Mouse (Mus musculus) CH12.LX (cell line): ENCODE measurements around the gene C1rl. TPM values are rescaled to one million over a fixed set of nuclear protein-coding genes. Genes with fewer than 3 reads are reported as not detected.

ENCODE experiments used
- DNase-seq: peaks from one replicate; pipeline ENCODE4 v3.0.0-alpha.2; 2013; ENCODE audit errors: extremely low read depth
- H3K27ac ChIP-seq: 2 replicates; pipeline ENCODE4 v1.5.1; 2012; ENCODE audit warnings: low read depth, mild to moderate bottlenecking, control low read depth, moderate library complexity; ENCODE audit not compliant: insufficient read depth
- H3K27me3 ChIP-seq: replicated peaks from 2 replicates; pipeline ENCODE3; 2012; ENCODE audit warnings: inconsistent platforms
- H3K36me3 ChIP-seq, 2 experiments: replicated peaks in 1 of 2; 2 replicates each; pipeline versions ENCODE3 to v1.6.1; 2012; ENCODE audit warnings: inconsistent platforms in 1 of 2, low read length in 1 of 2, mild to moderate bottlenecking in 1 of 2, mixed read lengths in 1 of 2, moderate library complexity in 1 of 2; ENCODE audit not compliant: control insufficient read depth in 1 of 2, insufficient read depth in 1 of 2
- H3K4me1 ChIP-seq, 2 experiments: 2 replicates each; pipeline ENCODE4 v1.6.1; 2012; ENCODE audit warnings: inconsistent platforms in 1 of 2, moderate library complexity in 1 of 2; ENCODE audit not compliant: insufficient read depth in 2 of 2, control insufficient read depth in 1 of 2
- H3K4me2 ChIP-seq: 2 replicates; pipeline ENCODE4 v1.6.1; 2012; ENCODE audit warnings: low read depth, mild to moderate bottlenecking, control low read depth; ENCODE audit not compliant: poor library complexity, insufficient read depth, severe bottlenecking
- H3K4me3 ChIP-seq, 3 experiments: fragments of 150-350 bp in 1 of 3; sonication (generic) in 1 of 3; replicated peaks in 1 of 3; 2 replicates each; pipeline versions ENCODE3 to v1.5.1; 2011 to 2012; ENCODE audit warnings: low read depth in 2 of 3, low read length in 2 of 3, mild to moderate bottlenecking in 2 of 3, moderate library complexity in 2 of 3, control low read depth in 1 of 3, improper control_type of control experiment in 1 of 3, inconsistent platforms in 1 of 3, mixed read lengths in 1 of 3; ENCODE audit not compliant: poor library complexity in 1 of 3
- H3K79me2 ChIP-seq: replicated peaks from 2 replicates; pipeline ENCODE4 v1.6.1; 2012; ENCODE audit warnings: mild to moderate bottlenecking, moderate library complexity; ENCODE audit not compliant: control insufficient read depth, poor library complexity, insufficient read depth, severe bottlenecking; ENCODE audit errors: extremely low read depth
- H3K9ac ChIP-seq: 2 replicates; pipeline ENCODE4 v1.6.1; 2012; ENCODE audit warnings: low read depth, mild to moderate bottlenecking, control low read depth, moderate library complexity; ENCODE audit not compliant: insufficient read depth
- H3K9me3 ChIP-seq: replicated peaks from 2 replicates; pipeline ENCODE3; 2012; ENCODE audit warnings: low read length, inconsistent platforms, mixed read lengths
- BHLHE40 ChIP-seq: IDR thresholded peaks from 2 replicates; pipeline ENCODE4 v1.6.1; 2011; ENCODE audit warnings: mild to moderate bottlenecking, low read depth, low read length, improper control_type of control experiment
- CHD1 ChIP-seq: IDR thresholded peaks from 2 replicates; pipeline ENCODE4 v1.6.1; 2012; ENCODE audit warnings: low read depth, low read length, improper control_type of control experiment, inconsistent platforms
- CHD2 ChIP-seq: IDR thresholded peaks from 2 replicates; pipeline ENCODE4 v1.6.1; 2011; ENCODE audit warnings: low read length, improper control_type of control experiment
- CTCF ChIP-seq, 2 experiments: IDR thresholded peaks in 1 of 2; conservative IDR thresholded peaks in 1 of 2; 2 replicates each; pipeline ENCODE4 v1.5.1; 2011 to 2012; ENCODE audit warnings: low read depth in 2 of 2, low read length in 2 of 2, improper control_type of control experiment in 1 of 2, inconsistent platforms in 1 of 2, mild to moderate bottlenecking in 1 of 2, moderate library complexity in 1 of 2
- E2F4 ChIP-seq: IDR thresholded peaks from 2 replicates; pipeline ENCODE4 v1.6.1; 2011; ENCODE audit warnings: low read depth, low read length, improper control_type of control experiment; ENCODE audit not compliant: insufficient replicate concordance
- ELF1 ChIP-seq: IDR thresholded peaks from 2 replicates; pipeline ENCODE4 v1.6.1; 2014; ENCODE audit warnings: low read depth, mild to moderate bottlenecking, inconsistent platforms, low read length, improper control_type of control experiment
- EP300 ChIP-seq: IDR thresholded peaks from 2 replicates; pipeline ENCODE4 v1.6.1; 2011; ENCODE audit warnings: low read length, improper control_type of control experiment
- ETS1 ChIP-seq: conservative IDR thresholded peaks from 2 replicates; pipeline ENCODE4 v1.6.1; 2012; ENCODE audit warnings: low read depth, mild to moderate bottlenecking, inconsistent platforms, low read length, improper control_type of control experiment, moderate library complexity
- GABPA ChIP-seq: IDR thresholded peaks from 2 replicates; pipeline ENCODE4 v1.6.1; 2012; ENCODE audit warnings: low read depth, low read length, improper control_type of control experiment, inconsistent platforms; ENCODE audit not compliant: insufficient replicate concordance
- HCFC1 ChIP-seq: IDR thresholded peaks from 2 replicates; pipeline ENCODE4 v1.6.1; 2012; ENCODE audit warnings: low read depth, mild to moderate bottlenecking, inconsistent platforms, low read length, improper control_type of control experiment
- IRF4 ChIP-seq: IDR thresholded peaks from 2 replicates; pipeline ENCODE4 v1.6.1; 2014; ENCODE audit warnings: low read depth, mild to moderate bottlenecking, inconsistent platforms, low read length, improper control_type of control experiment
- JUN ChIP-seq: IDR thresholded peaks from 2 replicates; pipeline ENCODE4 v1.6.1; 2011; ENCODE audit warnings: low read depth, mild to moderate bottlenecking, low read length, improper control_type of control experiment, moderate library complexity; ENCODE audit not compliant: insufficient read depth
- JUND ChIP-seq: conservative IDR thresholded peaks from 2 replicates; pipeline ENCODE4 v1.6.1; 2011; ENCODE audit warnings: low read depth, low read length, improper control_type of control experiment
- KAT2A ChIP-seq: IDR thresholded peaks from 2 replicates; pipeline ENCODE4 v1.6.1; 2012; ENCODE audit warnings: low read length, improper control_type of control experiment, inconsistent platforms; ENCODE audit not compliant: insufficient replicate concordance
- MAFK ChIP-seq: IDR thresholded peaks from 2 replicates; pipeline ENCODE4 v1.6.1; 2011; ENCODE audit warnings: low read length, improper control_type of control experiment; ENCODE audit not compliant: insufficient replicate concordance
- MAX ChIP-seq: IDR thresholded peaks from 2 replicates; pipeline ENCODE4 v1.6.1; 2011; ENCODE audit warnings: low read length, improper control_type of control experiment
- MAZ ChIP-seq: IDR thresholded peaks from 2 replicates; pipeline ENCODE4 v1.6.1; 2012; ENCODE audit warnings: low read depth, mild to moderate bottlenecking, inconsistent platforms, low read length, improper control_type of control experiment, moderate library complexity
- MEF2A ChIP-seq: IDR thresholded peaks from 2 replicates; pipeline ENCODE4 v1.6.1; 2014; ENCODE audit warnings: low read depth, mild to moderate bottlenecking, inconsistent platforms, low read length, improper control_type of control experiment, borderline replicate concordance
- MXI1 ChIP-seq: IDR thresholded peaks from 2 replicates; pipeline ENCODE4 v1.6.1; 2011; ENCODE audit warnings: mild to moderate bottlenecking, low read depth, low read length, improper control_type of control experiment
- MYC ChIP-seq: IDR thresholded peaks from 2 replicates; pipeline ENCODE4 v1.6.1; 2011; ENCODE audit warnings: low read depth, mild to moderate bottlenecking, improper control_type of control experiment, low read length
- NELFE ChIP-seq: IDR thresholded peaks from 2 replicates; pipeline ENCODE4 v1.6.1; 2011; ENCODE audit warnings: low read depth, low read length, improper control_type of control experiment
- NRF1 ChIP-seq: IDR thresholded peaks from 2 replicates; pipeline ENCODE4 v1.6.1; 2014; ENCODE audit warnings: low read depth, mild to moderate bottlenecking, inconsistent platforms, low read length, improper control_type of control experiment, moderate library complexity
- PAX5 ChIP-seq: IDR thresholded peaks from 2 replicates; pipeline ENCODE4 v1.6.1; 2012; ENCODE audit warnings: low read length, inconsistent platforms, mixed read lengths
- POLR2A ChIP-seq: IDR thresholded peaks from 2 replicates; pipeline ENCODE4 v1.6.1; 2011; ENCODE audit warnings: low read depth, mild to moderate bottlenecking, improper control_type of control experiment, low read length
- POLR2AphosphoS2 ChIP-seq: IDR thresholded peaks from 2 replicates; pipeline ENCODE4 v1.6.1; 2011; ENCODE audit warnings: low read depth, low read length, improper control_type of control experiment
- RAD21 ChIP-seq: IDR thresholded peaks from 2 replicates; pipeline ENCODE4 v1.6.1; 2011; ENCODE audit warnings: low read depth, mild to moderate bottlenecking, low read length, improper control_type of control experiment, moderate library complexity
- RCOR1 ChIP-seq: conservative IDR thresholded peaks from 2 replicates; pipeline ENCODE4 v1.6.1; 2012; ENCODE audit warnings: low read depth, mild to moderate bottlenecking, inconsistent platforms, low read length, improper control_type of control experiment
- SIN3A ChIP-seq: IDR thresholded peaks from 2 replicates; pipeline ENCODE4 v1.6.1; 2012; ENCODE audit warnings: low read length, improper control_type of control experiment, inconsistent platforms
- SMC3 ChIP-seq: IDR thresholded peaks from 2 replicates; pipeline ENCODE4 v1.6.1; 2011; ENCODE audit warnings: low read depth, low read length, improper control_type of control experiment
- TBP ChIP-seq: conservative IDR thresholded peaks from 2 replicates; pipeline ENCODE4 v1.6.1; 2011; ENCODE audit warnings: low read depth, low read length, improper control_type of control experiment
- TCF12 ChIP-seq: IDR thresholded peaks from 2 replicates; pipeline ENCODE4 v1.6.1; 2014; ENCODE audit warnings: low read depth, mild to moderate bottlenecking, inconsistent platforms, low read length, improper control_type of control experiment
- UBTF ChIP-seq: IDR thresholded peaks from 2 replicates; pipeline ENCODE4 v1.6.1; 2012; ENCODE audit warnings: low read depth, mild to moderate bottlenecking, inconsistent platforms, low read length, improper control_type of control experiment, moderate library complexity
- USF1 ChIP-seq: IDR thresholded peaks from 2 replicates; pipeline ENCODE4 v1.6.1; 2014; ENCODE audit warnings: low read depth, mild to moderate bottlenecking, inconsistent platforms, low read length, improper control_type of control experiment
- USF2 ChIP-seq: conservative IDR thresholded peaks from 2 replicates; pipeline ENCODE4 v1.6.1; 2011; ENCODE audit warnings: low read depth, low read length, improper control_type of control experiment
- ZC3H11A ChIP-seq: IDR thresholded peaks from 2 replicates; pipeline ENCODE4 v1.6.1; 2012; ENCODE audit warnings: low read depth, mild to moderate bottlenecking, inconsistent platforms, low read length, improper control_type of control experiment
- ZKSCAN1 ChIP-seq: IDR thresholded peaks from 2 replicates; pipeline ENCODE4 v1.6.1; 2012; ENCODE audit warnings: low read depth, inconsistent platforms, low read length, improper control_type of control experiment, borderline replicate concordance
- ZMIZ1 ChIP-seq: IDR thresholded peaks from 2 replicates; pipeline ENCODE4 v1.6.1; 2012; ENCODE audit warnings: low read depth, mild to moderate bottlenecking, inconsistent platforms, low read length, improper control_type of control experiment
- ZNF384 ChIP-seq: IDR thresholded peaks from 2 replicates; pipeline ENCODE4 v1.6.1; 2012; ENCODE audit warnings: low read depth, low read length, improper control_type of control experiment, inconsistent platforms
- dilution Hi-C: fragments of 300-500 bp; cut with MboI; formaldehyde crosslinking; loops from 2 replicates; pipeline ENCODE4 v1.14.3; 2020; ENCODE audit warnings: low sequenced_read_pairs; ENCODE audit not compliant: extremely low pct_unique_long_range_greater_than_20kb, extremely low pct_ligation_motif_present
- in situ Hi-C: fragments of 300-500 bp; cut with MboI; formaldehyde crosslinking; loops from 3 replicates; pipeline ENCODE4 v1.14.3; 2019; ENCODE audit warnings: low sequenced_read_pairs, low pct_ligation_motif_present, low pct_unique_long_range_greater_than_20kb, mixed read lengths
- polyA plus RNA-seq: library from polyadenylated mRNA; unstranded; fragments of >175 nt; gene quantifications from 2 replicates; pipeline ENCODE4 v1.2.1, GENCODE M21; 2012; ENCODE audit warnings: low read depth; ENCODE audit not compliant: insufficient read length
- total RNA-seq, 2 experiments: library from RNA; depleted of rRNA; stranded (reverse); fragments of 300-350 nt in 1 of 2; fragments of >200 nt in 1 of 2; gene quantifications; 2 replicates each; pipeline ENCODE4 v1.2.3; 2012 to 2014

The C1rl gene
- total and polyA plus RNA-seq, 3 experiments, result 0.59 to 2.4 (median 1.2) TPM

DNA sequence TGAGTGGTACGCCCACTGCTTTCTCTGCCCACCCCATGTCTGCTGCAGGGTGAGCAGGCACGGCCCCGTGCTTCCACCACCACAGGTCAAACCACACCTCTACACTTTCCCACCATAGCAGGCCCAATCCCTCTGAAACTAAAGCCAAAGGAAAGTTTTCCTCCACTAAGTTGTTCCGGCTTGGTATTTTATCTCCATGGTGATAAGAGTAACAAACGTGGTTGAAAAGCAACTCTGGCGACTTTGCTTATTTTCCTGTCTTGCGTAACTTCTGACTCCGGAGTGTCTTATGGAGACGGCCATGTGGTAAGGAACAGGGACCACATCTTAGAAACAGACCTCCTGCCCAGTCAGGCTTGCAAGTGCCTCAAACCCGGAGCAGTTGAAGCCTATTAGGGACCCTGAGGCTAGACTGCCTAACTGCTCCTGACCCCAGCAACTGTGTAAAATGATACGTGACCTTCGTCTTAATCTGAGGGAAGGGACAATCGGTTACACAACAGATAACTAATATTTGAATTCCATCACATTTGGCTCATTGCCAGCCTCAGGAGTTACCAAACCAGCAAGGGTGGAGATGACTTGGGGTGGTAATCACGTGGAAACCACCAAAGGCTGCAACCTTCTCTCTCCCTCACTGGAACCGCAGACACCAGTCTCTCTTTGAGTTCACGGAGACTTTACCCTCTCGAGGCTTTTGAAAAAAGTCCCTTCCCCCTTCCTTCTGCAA lies 14.8 kb upstream of the C1rl start:
- DNase-seq, result peak; percentile 71
- TF ChIP-seq USF2 (no peak), JUND (no peak), UBTF (no peak), CHD2 (no peak), KAT2A (no peak), NELFE (no peak), MEF2A (no peak; the same call in 1 of the 2 replicates), RCOR1 (no peak), CTCF (conservative IDR thresholded peaks at IDR 0.05 in 1 of 2, IDR thresholded peaks at IDR 0.05 in 1 of 2; ENCODE audit: low read depth in 2 of 2, low read length in 2 of 2) (no peak), MYC (peak; percentile 39; the same call in 1 of the 2 replicates), MAFK (no peak), POLR2AphosphoS2 (no peak), BHLHE40 (peak; percentile 79), HCFC1 (no peak), ZNF384 (no peak), E2F4 (no peak), ELF1 (peak; percentile 16; the same call in 1 of the 2 replicates), ZKSCAN1 (no peak), USF1 (peak; percentile 5; the same call in 1 of the 2 replicates), SIN3A (no peak), CHD1 (no peak), ZMIZ1 (no peak; the same call in 1 of the 2 replicates), EP300 (peak; percentile 29; the same call in 1 of the 2 replicates), JUN (no peak), MXI1 (peak; percentile 13; the same call in 1 of the 2 replicates), TCF12 (no peak), SMC3 (no peak), ZC3H11A (no peak), TBP (no peak), NRF1 (no peak), MAX (peak; percentile 61; the same call in 1 of the 2 replicates), ETS1 (no peak), MAZ (no peak), GABPA (no peak), RAD21 (no peak), IRF4 (no peak), POLR2A (no peak; the same call in none of the 2 replicates), PAX5 (no peak)
- dilution Hi-C loops, result no loop called here

More for the DNA sequence above, 14.8 kb upstream of the C1rl start:
- peaks cover 19 to 50% of the 10 kb centered on the region in 2 experiments for H3K4me1 ChIP-seq
- H3K79me2 ChIP-seq, result peaks cover 4% of the 10 kb centered on the region; the same call in 1 of the 2 replicates
- peaks cover 21% of the 10 kb centered on the region for H3K27me3 ChIP-seq
- no peaks in the 10 kb centered on the region for H3K36me3 ChIP-seq
- H3K27ac ChIP-seq, result peak overlapping the region; percentile 78
- in situ Hi-C loops, result loop anchor here (10.0 kb wide), 1 partner anchor 67 kb away; the partner anchor contains the start of gene C1s1
- no peaks in the 10 kb centered on the region for H3K9me3 ChIP-seq
- peak overlapping the region; percentile 67 for H3K9ac ChIP-seq
- peak overlapping the region in 2 of 3 experiments; percentile 3 to 11 for H3K4me3 ChIP-seq
- H3K4me2 ChIP-seq, result peak overlapping the region; percentile 57; the same call in 1 of the 2 replicates
